Mouse (Mus musculus) embryonic facial prominence, embryonic 10.5 days (tissue): ENCODE measurements around the gene Ptprd. TPM values are rescaled to one million over a fixed set of nuclear protein-coding genes. Genes with fewer than 3 reads are reported as not detected.

Experiments
- DNase-seq: peaks from one replicate; pipeline ENCODE4 v3.0.0-alpha.2; 2017; ENCODE audit warnings: low spot score
- H3K27ac ChIP-seq: fragments of 300-500 bp; sonication (generic); replicated peaks from 2 replicates; pipeline ENCODE4 v1.5.1; 2016; ENCODE audit warnings: mild to moderate bottlenecking
- H3K27me3 ChIP-seq: fragments of 300-500 bp; sonication (generic); replicated peaks from 2 replicates; pipeline ENCODE4 v1.6.1; 2016; ENCODE audit warnings: low read depth, mild to moderate bottlenecking; ENCODE audit not compliant: poor library complexity, severe bottlenecking
- H3K36me3 ChIP-seq: fragments of 300-500 bp; sonication (generic); replicated peaks from 2 replicates; pipeline ENCODE4 v1.6.1; 2016; ENCODE audit warnings: mild to moderate bottlenecking, moderate library complexity
- H3K4me1 ChIP-seq: fragments of 300-500 bp; sonication (generic); 2 replicates; pipeline ENCODE4 v1.6.1; 2016
- H3K4me3 ChIP-seq: fragments of 300-500 bp; sonication (generic); 2 replicates; pipeline ENCODE4 v1.5.1; 2016; ENCODE audit warnings: mild to moderate bottlenecking, moderate library complexity
- H3K9me3 ChIP-seq: fragments of 300-500 bp; sonication (generic); 2 replicates; pipeline ENCODE4 v1.6.1; 2016; ENCODE audit warnings: mild to moderate bottlenecking
- WGBS: fragments of 180-500 bp; shearing (Covaris S2); methylation state at CpG from one replicate; pipeline ENCODE4 v1.1.7; 2016; 5-methylcytosine and 5-hydroxymethylcytosine counted together
- polyA plus RNA-seq: library from polyadenylated mRNA; unstranded; fragments of >200 nt; fragmentation: Nextera tagmentation; extraction: Ambion mirVana; gene quantifications from 2 replicates; pipeline ENCODE4 v1.2.1, GENCODE M21; 2016

Gene Ptprd
- polyA plus RNA-seq, 1 experiment from 2014 or later = 11.7 TPM

- H3K27me3 ChIP-seq = no peaks in the 10 kb centered on the region
- peaks cover 14% of the 10 kb centered on the region; the same call in 1 of the 2 replicates for H3K4me1 ChIP-seq
- WGBS = 55% methylated on average over 4 of the region's 4 CpGs
- H3K9me3 ChIP-seq = no peaks in the 10 kb centered on the region
- no peak for DNase-seq
- no peak overlapping the region for H3K4me3 ChIP-seq
- no peak overlapping the region for H3K27ac ChIP-seq
- H3K36me3 ChIP-seq = no peaks in the 10 kb centered on the region
These were observed 2215.9 kb downstream of the Ptprd start for GRCm38 (mm10) chr4:75995841-75996240.

- Histone ChIP-seq H3K9me3 (no peaks in the 10 kb centered on the region), H3K36me3 (no peaks in the 10 kb centered on the region), H3K27ac (no peak overlapping the region), H3K27me3 (no peaks in the 10 kb centered on the region), H3K4me1 (peaks cover 14% of the 10 kb centered on the region; the same call in 1 of the 2 replicates), H3K4me3 (no peak overlapping the region)
- DNase-seq = no peak
- WGBS = 81% methylated on average over 4 of the region's 4 CpGs
These were observed 2217.2 kb downstream of the Ptprd start for GRCm38 (mm10) chr4:75994576-75994975.

DNA sequence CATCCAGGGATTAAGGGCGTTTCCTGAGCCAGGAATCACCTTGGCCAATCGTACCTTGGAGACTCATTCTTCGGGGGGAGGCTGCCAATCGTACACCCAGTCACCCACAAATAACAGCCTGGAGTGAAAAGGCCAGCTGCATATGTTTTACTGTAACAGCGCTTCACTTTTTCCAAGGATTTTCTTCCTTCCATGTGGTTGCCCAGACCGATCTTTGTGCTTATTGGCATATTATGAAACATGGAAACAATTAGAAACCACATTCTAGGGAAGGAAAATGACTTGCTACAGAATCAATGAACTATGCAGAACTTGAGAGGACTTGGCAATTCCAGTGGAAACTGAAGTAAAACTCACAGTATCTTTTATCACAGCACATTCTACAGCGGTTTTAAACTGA is 2218.7 kb downstream of the Ptprd start:
- H3K4me1 ChIP-seq = peaks cover 14% of the 10 kb centered on the region; the same call in 1 of the 2 replicates
- no peak overlapping the region; the same call in 1 of the 2 replicates for H3K27ac ChIP-seq
- H3K9me3 ChIP-seq = no peaks in the 10 kb centered on the region
- H3K4me3 ChIP-seq = no peak overlapping the region
- no peaks in the 10 kb centered on the region for H3K27me3 ChIP-seq
- 76% methylated on average over 7 of the region's 7 CpGs for WGBS
- no peak for DNase-seq
- H3K36me3 ChIP-seq = no peaks in the 10 kb centered on the region

DNA sequence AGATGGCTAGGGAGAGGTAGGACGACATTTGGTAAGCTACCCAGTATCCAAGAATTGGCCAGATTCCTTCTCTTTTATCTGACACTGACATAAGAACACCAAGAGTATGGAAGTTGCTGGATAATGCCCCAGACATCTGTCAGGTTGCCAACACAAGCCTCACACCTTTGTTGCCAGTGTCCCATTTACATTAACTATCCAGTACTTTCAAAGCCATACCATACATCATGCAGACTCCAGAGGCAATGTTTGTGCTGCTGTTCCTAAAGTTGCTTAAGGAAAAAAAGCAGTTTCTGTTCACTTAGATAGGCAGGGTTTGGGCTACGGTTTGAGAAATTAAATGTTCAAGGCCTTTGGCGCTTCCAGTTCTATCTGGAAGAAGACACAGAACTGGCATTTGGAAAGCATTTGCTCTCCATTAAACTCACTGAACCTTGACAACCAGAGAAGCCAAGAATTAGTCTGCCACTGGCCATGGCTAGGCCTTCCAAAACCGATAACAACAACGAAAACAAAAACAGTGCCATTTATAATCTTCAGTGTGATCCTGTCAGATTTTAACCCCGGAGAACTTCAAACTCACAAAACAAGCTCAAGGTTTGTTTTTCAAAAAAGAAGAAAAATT is 2220.0 kb downstream of the Ptprd start:
- Histone ChIP-seq H3K4me3 (no peak overlapping the region), H3K9me3 (no peaks in the 10 kb centered on the region), H3K4me1 (peaks cover 14% of the 10 kb centered on the region; the same call in 1 of the 2 replicates), H3K27ac (no peak overlapping the region), H3K36me3 (no peaks in the 10 kb centered on the region), H3K27me3 (no peaks in the 10 kb centered on the region)
- DNase-seq = no peak
- WGBS = 86% methylated on average over 6 of the region's 6 CpGs

DNA sequence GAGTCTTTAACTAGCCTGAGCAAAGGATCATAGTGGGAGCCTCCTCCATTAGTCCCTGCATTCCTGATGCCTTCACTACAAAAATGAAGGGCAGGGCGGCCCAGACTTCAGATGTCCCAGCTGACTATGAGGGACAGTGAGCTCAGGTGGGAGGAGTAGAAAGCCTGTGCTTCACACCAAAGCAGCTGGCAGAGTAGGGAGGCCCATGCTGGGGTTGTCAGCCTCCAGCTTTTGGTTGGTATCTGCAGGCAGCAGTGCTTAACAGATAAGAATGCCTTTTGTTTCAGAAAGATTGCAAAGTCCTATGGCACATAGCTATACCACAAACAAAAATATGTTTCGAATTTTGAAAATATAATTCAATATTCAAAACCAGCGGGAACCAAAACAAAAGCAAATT is 2237.0 kb downstream of the Ptprd start:
- H3K27ac ChIP-seq = 0 out of 2 replicates have a peak overlapping the region, but pooled peaks have one; percentile 48
- no peaks in the 10 kb centered on the region for H3K36me3 ChIP-seq
- H3K4me1 ChIP-seq = peaks cover 5% of the 10 kb centered on the region; the same call in 1 of the 2 replicates
- 77% methylated on average over 3 of the region's 3 CpGs for WGBS
- H3K9me3 ChIP-seq = no peaks in the 10 kb centered on the region
- no peak for DNase-seq
- H3K4me3 ChIP-seq = no peak overlapping the region
- H3K27me3 ChIP-seq = no peaks in the 10 kb centered on the region

GRCm38 (mm10) chr4:75973322-75973721 is 2238.4 kb downstream of the Ptprd start:
- no peak for DNase-seq

DNA sequence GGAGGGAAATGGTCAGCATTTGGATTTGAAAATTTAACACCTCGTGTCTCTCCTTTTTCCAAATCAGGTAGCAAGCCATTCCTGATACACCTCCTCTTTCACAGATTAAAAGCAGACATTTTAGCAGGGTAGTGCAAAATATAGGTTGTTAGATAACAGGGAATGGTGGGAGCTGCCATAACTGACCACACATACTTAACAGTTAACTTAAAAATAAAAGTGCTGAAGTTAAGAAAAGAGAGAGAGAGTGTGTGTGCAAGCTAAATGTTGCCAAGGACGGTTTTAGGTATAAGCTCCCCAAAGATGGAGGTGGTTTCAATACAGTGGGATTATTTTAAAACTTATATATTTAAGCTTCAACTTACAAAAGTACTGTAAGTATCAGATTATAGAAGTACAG is 2241.8 kb downstream of the Ptprd start:
- DNase-seq = no peak
- no peak overlapping the region for H3K4me3 ChIP-seq
- H3K27ac ChIP-seq = no peak overlapping the region
- H3K27me3 ChIP-seq = no peaks in the 10 kb centered on the region
- 85% methylated on average over 2 of the region's 2 CpGs for WGBS
- peaks cover 5% of the 10 kb centered on the region; the same call in 1 of the 2 replicates for H3K4me1 ChIP-seq
- H3K9me3 ChIP-seq = no peaks in the 10 kb centered on the region
- H3K36me3 ChIP-seq = no peaks in the 10 kb centered on the region

More at GRCm38 (mm10) chr4:75973322-75973721, 2238.4 kb downstream of the Ptprd start:
- Histone ChIP-seq H3K9me3 (no peaks in the 10 kb centered on the region), H3K27me3 (no peaks in the 10 kb centered on the region), H3K4me1 (peaks cover 5% of the 10 kb centered on the region; the same call in 1 of the 2 replicates), H3K36me3 (no peaks in the 10 kb centered on the region), H3K27ac (no peak overlapping the region), H3K4me3 (no peak overlapping the region)
- WGBS = 78% methylated on average over 1 of the region's 1 CpGs

GRCm38 (mm10) chr4:75968618-75969017 is 2243.1 kb downstream of the Ptprd start:
- H3K9me3 ChIP-seq = no peaks in the 10 kb centered on the region
- H3K4me3 ChIP-seq = no peak overlapping the region
- no peaks in the 10 kb centered on the region for H3K4me1 ChIP-seq
- H3K36me3 ChIP-seq = no peaks in the 10 kb centered on the region
- 88% methylated on average over 2 of the region's 2 CpGs for WGBS
- no peak overlapping the region for H3K27ac ChIP-seq
- no peak for DNase-seq
- H3K27me3 ChIP-seq = no peaks in the 10 kb centered on the region

- Histone ChIP-seq H3K4me3 (no peak overlapping the region), H3K9me3 (no peaks in the 10 kb centered on the region), H3K27me3 (no peaks in the 10 kb centered on the region), H3K36me3 (no peaks in the 10 kb centered on the region), H3K4me1 (no peaks in the 10 kb centered on the region), H3K27ac (no peak overlapping the region)
- 87% methylated on average over 3 of the region's 3 CpGs for WGBS
- no peak for DNase-seq
These were observed 2246.0 kb downstream of the Ptprd start for GRCm38 (mm10) chr4:75965810-75966209.

GRCm38 (mm10) chr4:75962916-75963315 is 2248.8 kb downstream of the Ptprd start:
- Histone ChIP-seq H3K9me3 (no peaks in the 10 kb centered on the region), H3K27me3 (no peaks in the 10 kb centered on the region)
- 93% methylated on average over 2 of the region's 2 CpGs for WGBS

GRCm38 (mm10) chr4:75961865-75962264 is 2249.9 kb downstream of the Ptprd start:
- H3K27me3 ChIP-seq = no peaks in the 10 kb centered on the region
- no peak overlapping the region for H3K4me3 ChIP-seq
- 73% methylated on average over 2 of the region's 2 CpGs for WGBS
- no peak overlapping the region for H3K27ac ChIP-seq
- DNase-seq = no peak
- no peaks in the 10 kb centered on the region for H3K9me3 ChIP-seq
- H3K4me1 ChIP-seq = no peaks in the 10 kb centered on the region
- no peaks in the 10 kb centered on the region for H3K36me3 ChIP-seq

More at GRCm38 (mm10) chr4:75962916-75963315, 2248.8 kb downstream of the Ptprd start:
- Histone ChIP-seq H3K36me3 (no peaks in the 10 kb centered on the region), H3K4me3 (no peak overlapping the region), H3K27ac (no peak overlapping the region), H3K4me1 (no peaks in the 10 kb centered on the region)
- no peak for DNase-seq

GRCm38 (mm10) chr4:75953349-75954060 is 2258.3 kb downstream of the Ptprd start:
- Histone ChIP-seq H3K27me3 (no peaks in the 10 kb centered on the region), H3K4me3 (no peak overlapping the region), H3K36me3 (peaks cover 9% of the 10 kb centered on the region; the same call in 1 of the 2 replicates), H3K9me3 (no peaks in the 10 kb centered on the region), H3K4me1 (no peaks in the 10 kb centered on the region), H3K27ac (no peak overlapping the region)
- WGBS = 85% methylated on average over 6 of the region's 6 CpGs
- no peak for DNase-seq

- H3K36me3 ChIP-seq = peaks cover 9% of the 10 kb centered on the region; the same call in 1 of the 2 replicates
- no peaks in the 10 kb centered on the region for H3K4me1 ChIP-seq
- no peak overlapping the region for H3K27ac ChIP-seq
- 84% methylated on average over 4 of the region's 4 CpGs for WGBS
- no peak overlapping the region for H3K4me3 ChIP-seq
- no peaks in the 10 kb centered on the region for H3K27me3 ChIP-seq
- DNase-seq = no peak
- H3K9me3 ChIP-seq = no peaks in the 10 kb centered on the region
These were observed 2261.2 kb downstream of the Ptprd start for GRCm38 (mm10) chr4:75950582-75950981.
